Mouse (Mus musculus): Measurements from ENCODE around the gene Nubp2.

DNA sequence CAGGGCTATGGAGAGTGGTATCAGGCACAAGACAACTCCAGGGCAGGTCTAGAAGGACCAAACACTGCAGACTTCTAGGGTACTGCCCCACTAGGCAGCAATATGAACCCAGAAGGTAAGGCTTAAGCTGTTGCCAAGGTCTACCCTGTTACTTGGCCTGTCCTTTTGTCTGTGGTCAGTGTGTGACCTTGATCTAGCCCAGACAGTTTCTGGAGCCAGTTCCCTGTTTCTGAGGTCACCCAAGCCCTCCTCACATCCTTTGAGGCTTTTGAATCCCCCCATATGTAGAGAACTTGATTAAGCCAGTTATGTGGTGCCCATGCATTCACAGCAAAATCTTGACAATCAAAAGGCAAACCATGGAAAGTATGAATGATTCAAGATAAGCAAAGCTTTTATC is 49.5 kb upstream of the Nubp2 start:
- no peak for TF ChIP-seq CTCF (conservative IDR thresholded peaks at IDR 0.05; ENCODE audit: insufficient read depth, insufficient read length, low read depth, low read length)
- TF ChIP-seq POLR2A (IDR thresholded peaks at IDR 0.05; ENCODE audit: low read depth, low read length): no peak
